Mouse (Mus musculus): Measurements from ENCODE around the gene Mcl1. TPM values are rescaled to one million over a fixed set of nuclear protein-coding genes. Genes with fewer than 3 reads are reported as not detected.

Mcl1 gene
- polyA plus RNA-seq, 1 experiment, result 36.9 TPM

- TF ChIP-seq GATA1 (IDR thresholded peaks at IDR 0.05; ENCODE audit: low read length), result no peak
- no peak for TF ChIP-seq TAL1 (IDR thresholded peaks at IDR 0.05; ENCODE audit: low read length)
- no peak overlapping the region for H3K4me3 ChIP-seq (replicated peaks)
- H3K4me1 ChIP-seq (ENCODE audit: control insufficient read depth), result peaks cover 45% of the 10 kb centered on the region
- no peaks in the 10 kb centered on the region for H3K27me3 ChIP-seq (ENCODE audit: control insufficient read depth)
- H3K36me3 ChIP-seq (ENCODE audit: control insufficient read depth), result peaks cover 25% of the 10 kb centered on the region
- H3K9me3 ChIP-seq (ENCODE audit: control insufficient read depth, low read length), result no peaks in the 10 kb centered on the region
These were observed 3.2 kb upstream of the Mcl1 start for GRCm38 (mm10) chr3:95655437-95655836.

GRCm38 (mm10) chr3:95657108-95657507, 1.5 kb upstream of the Mcl1 start:
- H3K9me3 ChIP-seq (ENCODE audit: control insufficient read depth, low read length), result no peaks in the 10 kb centered on the region
- H3K4me1 ChIP-seq (ENCODE audit: control insufficient read depth), result peaks cover 48% of the 10 kb centered on the region
- H3K36me3 ChIP-seq (ENCODE audit: control insufficient read depth), result peaks cover 41% of the 10 kb centered on the region
- H3K4me3 ChIP-seq (replicated peaks), result peak overlapping the region; percentile 79
- no peaks in the 10 kb centered on the region for H3K27me3 ChIP-seq (ENCODE audit: control insufficient read depth)
- TF ChIP-seq TAL1 (IDR thresholded peaks at IDR 0.05; ENCODE audit: low read length) (no peak), GATA1 (IDR thresholded peaks at IDR 0.05; ENCODE audit: low read length) (no peak)

GRCm38 (mm10) chr3:95657711-95658110, 877 bp upstream of the Mcl1 start:
- Histone ChIP-seq H3K9me3 (ENCODE audit: control insufficient read depth, low read length) (no peaks in the 10 kb centered on the region), H3K4me3 (replicated peaks) (peak overlapping the region; percentile 79), H3K4me1 (ENCODE audit: control insufficient read depth) (peaks cover 50% of the 10 kb centered on the region), H3K36me3 (ENCODE audit: control insufficient read depth) (peaks cover 47% of the 10 kb centered on the region), H3K27me3 (ENCODE audit: control insufficient read depth) (no peaks in the 10 kb centered on the region)
- TF ChIP-seq GATA1 (IDR thresholded peaks at IDR 0.05; ENCODE audit: low read length), result no peak

GRCm38 (mm10) chr3:95658868-95659712, 502 bp downstream of the Mcl1 start:
- no peak for TF ChIP-seq GATA1 (IDR thresholded peaks at IDR 0.05; ENCODE audit: low read length)
- TF ChIP-seq TAL1 (IDR thresholded peaks at IDR 0.05; ENCODE audit: low read length), result no peak
- peaks cover 58% of the 10 kb centered on the region for H3K4me1 ChIP-seq (ENCODE audit: control insufficient read depth)

GRCm38 (mm10) chr3:95659948-95660347, 1.4 kb downstream of the Mcl1 start:
- no peak for TF ChIP-seq GATA1 (IDR thresholded peaks at IDR 0.05; ENCODE audit: low read length)
- TF ChIP-seq TAL1 (IDR thresholded peaks at IDR 0.05; ENCODE audit: low read length), result no peak
- Histone ChIP-seq H3K9me3 (ENCODE audit: control insufficient read depth, low read length) (no peaks in the 10 kb centered on the region), H3K36me3 (ENCODE audit: control insufficient read depth) (peaks cover 70% of the 10 kb centered on the region), H3K4me3 (replicated peaks) (peak overlapping the region; percentile 79), H3K27me3 (ENCODE audit: control insufficient read depth) (no peaks in the 10 kb centered on the region), H3K4me1 (ENCODE audit: control insufficient read depth) (peaks cover 67% of the 10 kb centered on the region)

More at GRCm38 (mm10) chr3:95658868-95659712, 502 bp downstream of the Mcl1 start:
- Histone ChIP-seq H3K36me3 (ENCODE audit: control insufficient read depth) (peaks cover 61% of the 10 kb centered on the region), H3K4me3 (replicated peaks) (peak overlapping the region; percentile 79), H3K9me3 (ENCODE audit: control insufficient read depth, low read length) (no peaks in the 10 kb centered on the region), H3K27me3 (ENCODE audit: control insufficient read depth) (no peaks in the 10 kb centered on the region)

GRCm38 (mm10) chr3:95660788-95661478, 2.3 kb downstream of the Mcl1 start:
- TF ChIP-seq TAL1 (IDR thresholded peaks at IDR 0.05; ENCODE audit: low read length) (no peak), GATA1 (IDR thresholded peaks at IDR 0.05; ENCODE audit: low read length) (no peak)
- peaks cover 74% of the 10 kb centered on the region for H3K36me3 ChIP-seq (ENCODE audit: control insufficient read depth)
- peaks cover 75% of the 10 kb centered on the region for H3K4me1 ChIP-seq (ENCODE audit: control insufficient read depth)
- H3K4me3 ChIP-seq (replicated peaks), result peak overlapping the region; percentile 79
- no peaks in the 10 kb centered on the region for H3K9me3 ChIP-seq (ENCODE audit: control insufficient read depth, low read length)
- H3K27me3 ChIP-seq (ENCODE audit: control insufficient read depth), result no peaks in the 10 kb centered on the region

- Histone ChIP-seq H3K27me3 (ENCODE audit: control insufficient read depth) (no peaks in the 10 kb centered on the region), H3K36me3 (ENCODE audit: control insufficient read depth) (peaks cover 84% of the 10 kb centered on the region), H3K4me3 (replicated peaks) (peak overlapping the region; percentile 79), H3K9me3 (ENCODE audit: control insufficient read depth, low read length) (no peaks in the 10 kb centered on the region), H3K4me1 (ENCODE audit: control insufficient read depth) (peaks cover 78% of the 10 kb centered on the region)
- TF ChIP-seq TAL1 (IDR thresholded peaks at IDR 0.05; ENCODE audit: low read length) (no peak), GATA1 (IDR thresholded peaks at IDR 0.05; ENCODE audit: low read length) (no peak)
These were observed 3.5 kb downstream of the Mcl1 start for GRCm38 (mm10) chr3:95661945-95662715.

GRCm38 (mm10) chr3:95662724-95663449, 4.3 kb downstream of the Mcl1 start:
- Histone ChIP-seq H3K4me1 (ENCODE audit: control insufficient read depth) (peaks cover 78% of the 10 kb centered on the region), H3K36me3 (ENCODE audit: control insufficient read depth) (peaks cover 88% of the 10 kb centered on the region), H3K4me3 (replicated peaks) (peak overlapping the region; percentile 79), H3K9me3 (ENCODE audit: control insufficient read depth, low read length) (no peaks in the 10 kb centered on the region), H3K27me3 (ENCODE audit: control insufficient read depth) (no peaks in the 10 kb centered on the region)
- TF ChIP-seq GATA1 (IDR thresholded peaks at IDR 0.05; ENCODE audit: low read length) (no peak), TAL1 (IDR thresholded peaks at IDR 0.05; ENCODE audit: low read length) (no peak)
